Mouse (Mus musculus): ENCODE measurements around the gene Cdh22.
A peak's percentile ranks its signal among the peaks of the same experiment; 100 is the strongest.

The Cdh22 gene

DNA sequence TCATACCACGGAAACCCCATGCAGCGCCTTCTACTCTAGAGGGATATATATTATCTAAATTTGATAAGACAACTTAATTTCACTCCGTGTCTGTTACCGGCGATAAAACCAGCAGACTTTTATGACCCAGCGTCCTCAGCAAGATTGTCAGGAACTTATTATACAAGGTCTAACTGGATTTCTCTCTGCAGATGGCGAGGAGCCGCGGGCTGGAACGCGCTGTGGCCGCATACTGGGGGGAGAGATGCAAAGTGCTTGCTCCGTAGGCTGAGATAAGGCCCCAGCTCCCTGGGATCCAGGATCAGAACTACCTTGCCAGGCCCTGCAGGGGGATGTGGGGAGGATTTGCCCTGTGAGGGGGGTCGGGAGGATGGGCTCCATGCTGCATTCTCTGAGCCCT, 145.2 kb downstream of the Cdh22 start:
- DNase-seq (ENCODE audit: low spot score in 2 of 2): no peak

DNA sequence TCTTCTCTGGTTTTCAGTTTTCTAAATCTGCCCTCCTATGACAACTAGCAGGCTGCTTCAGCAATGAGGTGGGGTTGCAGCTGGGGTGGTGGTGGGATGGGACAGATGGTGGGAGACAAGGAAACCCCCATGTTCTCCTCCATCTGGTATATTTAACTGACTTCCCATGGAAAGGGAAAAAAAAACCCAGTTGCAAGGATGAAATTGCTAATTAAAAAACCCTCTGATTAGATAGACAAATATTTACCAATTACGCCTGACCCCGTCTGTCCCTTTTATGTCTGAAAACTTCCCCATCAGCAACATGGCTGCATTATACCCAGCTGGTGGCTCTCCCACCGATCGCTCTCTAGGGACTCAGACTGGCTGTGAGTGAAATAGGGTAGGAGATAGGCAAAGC, 148.0 kb downstream of the Cdh22 start:
- no peak for DNase-seq (ENCODE audit: low spot score in 2 of 2)

DNA sequence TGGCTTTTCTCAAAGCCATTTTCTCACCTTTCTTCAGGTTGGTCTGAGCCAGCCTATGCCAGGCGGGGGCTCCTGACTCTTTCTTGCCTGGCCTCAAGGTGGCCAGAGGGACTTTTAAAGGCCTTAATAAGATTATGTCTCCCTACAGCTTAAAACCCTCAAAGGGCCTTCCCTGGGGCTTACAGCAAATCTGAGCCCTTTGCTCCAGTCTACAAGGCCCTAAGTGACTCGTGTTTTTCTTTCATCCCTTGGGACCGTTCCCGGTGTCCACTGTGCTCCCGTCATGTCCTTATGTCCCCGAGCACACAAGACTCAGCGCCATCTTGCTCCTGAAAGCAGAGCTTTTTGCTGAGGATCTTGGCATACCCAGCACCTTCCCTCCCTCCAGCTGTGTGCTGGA, 153.4 kb downstream of the Cdh22 start:
- DNase-seq (ENCODE audit: low spot score in 2 of 2): no peak

DNA sequence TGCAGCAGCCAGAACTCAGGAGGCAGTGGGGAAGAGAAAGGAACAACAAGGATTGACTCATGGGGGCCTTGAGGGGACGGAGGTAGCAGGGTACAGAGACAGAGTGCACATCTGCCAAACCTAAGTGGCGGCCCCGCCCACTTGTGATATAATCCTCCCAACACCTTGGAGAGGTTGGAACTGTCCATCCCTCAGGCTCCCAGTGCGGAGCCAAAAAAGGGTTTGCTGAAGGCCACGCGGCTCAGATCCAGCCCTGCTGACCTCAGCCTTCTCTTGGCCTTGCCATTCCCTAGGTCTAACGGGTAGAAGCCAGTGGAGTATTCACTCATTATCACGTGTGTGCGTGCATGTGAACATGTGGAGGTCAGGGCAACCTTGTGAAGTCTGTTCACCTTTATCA, 154.0 kb downstream of the Cdh22 start:
- no peak for DNase-seq (ENCODE audit: low spot score in 2 of 2)

DNA sequence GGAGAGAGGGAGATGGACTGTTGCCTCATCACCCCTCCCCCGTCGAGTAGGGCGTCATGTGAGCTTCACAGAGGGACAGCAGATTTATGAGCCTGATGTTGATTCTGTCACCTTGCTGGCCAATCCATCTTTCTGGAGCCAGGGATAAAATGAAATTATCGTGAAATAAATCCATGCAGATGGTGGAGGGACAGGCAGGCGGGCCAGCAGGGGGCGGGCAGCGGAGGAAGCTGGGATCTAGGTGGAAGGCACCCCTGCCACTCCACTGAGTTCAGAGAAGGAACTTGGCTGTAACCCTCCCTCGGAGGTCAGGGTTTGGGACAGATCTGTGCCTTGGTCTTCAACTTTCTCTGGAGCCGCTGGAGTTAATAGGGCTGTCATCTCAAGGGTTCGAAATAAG, 156.0 kb downstream of the Cdh22 start:
- no peak for DNase-seq (ENCODE audit: low spot score in 2 of 2)

DNA sequence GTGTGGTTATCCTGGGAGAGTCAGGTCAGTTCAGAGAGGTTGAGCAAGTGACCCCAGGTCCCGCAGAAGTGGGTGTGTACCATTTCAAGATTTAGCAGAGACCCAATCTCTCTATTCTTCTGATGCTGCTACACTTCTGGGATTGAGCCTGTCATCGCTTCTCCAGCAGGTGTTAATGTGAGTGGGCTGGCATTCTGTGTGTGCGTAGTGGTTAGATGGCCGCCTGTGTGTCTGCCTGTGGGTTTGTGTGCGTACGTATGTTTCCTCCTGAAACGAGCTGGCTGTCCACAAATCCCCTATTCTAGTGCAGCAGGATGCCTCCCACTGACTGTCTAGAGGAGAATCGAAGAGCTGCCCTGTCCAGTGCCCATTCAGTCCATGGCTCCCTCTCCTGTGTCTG, 156.6 kb downstream of the Cdh22 start:
- no peak for DNase-seq (ENCODE audit: low spot score in 2 of 2)

DNA sequence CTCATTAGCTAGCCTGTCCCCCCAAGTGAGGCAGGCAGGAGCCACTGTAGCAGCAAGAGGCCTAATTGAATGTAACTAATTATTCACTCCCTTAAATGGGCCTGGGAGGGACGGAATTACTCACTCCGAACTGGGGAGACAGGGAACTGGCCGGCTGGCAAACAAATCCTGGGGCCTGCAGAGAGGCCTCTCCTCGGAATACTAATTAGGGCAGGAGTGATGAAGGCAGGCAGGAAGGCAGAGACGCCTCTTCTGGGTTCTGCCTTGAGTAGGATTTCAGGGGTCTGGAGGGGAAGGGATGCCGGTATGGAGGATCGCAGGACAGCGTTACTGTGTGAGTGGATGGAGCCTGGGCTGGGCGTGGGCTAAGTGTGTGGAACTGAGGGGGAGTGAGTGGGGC, 157.6 kb downstream of the Cdh22 start:
- DNase-seq (ENCODE audit: low spot score in 2 of 2): no peak

DNA sequence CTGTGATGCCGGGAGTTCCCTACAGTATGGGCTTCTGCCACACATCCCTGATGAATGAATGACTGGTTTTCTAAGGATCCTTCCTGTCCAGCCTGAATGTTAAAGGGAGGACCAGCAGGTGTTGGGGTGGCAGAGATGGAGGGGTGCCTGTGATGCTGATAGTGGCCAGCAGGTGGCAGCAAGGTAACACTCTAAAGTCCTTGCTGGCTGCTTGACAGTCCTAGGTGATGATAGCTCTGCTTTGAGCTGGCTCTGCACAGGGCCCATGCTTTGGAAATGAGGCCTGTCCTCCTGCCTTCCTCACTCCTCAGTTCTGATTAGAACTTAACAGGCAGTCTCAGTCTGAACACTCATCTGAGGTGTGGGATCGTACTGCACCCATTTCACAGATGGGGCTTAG, 159.7 kb downstream of the Cdh22 start:
- peak; percentile 84 to 88 for DNase-seq (ENCODE audit: low spot score in 2 of 2)

DNA sequence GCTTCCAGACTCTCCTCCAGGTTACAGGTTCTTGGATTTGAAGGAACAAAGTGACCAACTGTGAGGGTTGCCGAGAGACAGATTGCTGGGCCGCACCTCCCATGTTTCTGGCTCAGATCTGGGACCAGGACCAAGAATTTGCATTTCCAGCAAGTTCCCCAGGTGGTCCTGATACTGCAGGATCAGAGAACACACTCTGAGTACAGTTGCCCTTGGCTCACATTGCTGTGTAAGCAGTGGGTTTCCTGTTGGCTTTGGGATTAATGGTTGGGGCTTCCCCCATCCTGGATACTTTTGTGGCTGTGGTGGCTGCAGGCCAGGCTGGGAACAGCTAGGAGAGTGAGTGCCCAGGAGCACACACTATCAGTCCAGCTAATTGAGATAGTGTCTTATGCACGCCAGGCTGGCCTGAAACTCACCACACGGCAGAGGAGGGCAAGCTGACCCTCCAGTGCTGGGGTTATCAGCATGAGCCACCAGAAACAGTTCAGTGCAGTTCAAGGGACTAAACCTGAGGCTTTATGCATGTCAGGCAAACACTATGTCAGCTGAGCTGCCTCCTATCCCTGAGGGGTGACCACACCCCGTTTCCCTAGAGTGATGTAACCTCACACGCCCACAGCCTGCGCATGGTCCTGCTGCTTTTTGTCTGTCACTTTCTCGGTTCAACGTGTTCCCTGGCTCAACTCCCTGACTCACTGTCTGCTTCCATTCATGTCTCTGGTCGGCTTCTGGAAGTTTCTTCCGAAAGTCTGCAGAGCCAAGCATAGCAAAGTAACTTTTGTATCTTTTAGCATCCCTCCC, 160.4 kb downstream of the Cdh22 start:
- no peak for DNase-seq (ENCODE audit: low spot score in 2 of 2)

DNA sequence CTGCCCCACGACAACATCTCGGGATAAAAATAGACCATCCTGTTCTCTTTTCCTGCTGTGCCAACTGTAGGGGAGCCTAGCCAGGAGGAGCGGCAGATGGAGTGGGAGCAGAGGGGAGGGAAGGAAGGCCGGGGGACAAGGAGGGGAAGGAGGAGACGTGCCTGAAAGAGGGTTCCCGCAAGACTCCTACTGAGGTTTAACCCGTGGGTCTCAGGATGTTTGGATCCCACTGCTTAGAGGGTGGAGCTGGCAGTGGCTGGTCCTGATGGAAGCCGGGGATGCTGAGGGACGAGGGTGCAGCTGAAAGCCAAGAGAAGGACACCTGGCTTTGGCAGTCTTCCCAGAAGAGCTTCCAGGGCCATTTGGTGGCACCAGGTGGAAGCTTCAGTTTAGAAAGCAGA, 161.3 kb downstream of the Cdh22 start:
- no peak for DNase-seq (ENCODE audit: low spot score in 2 of 2)

DNA sequence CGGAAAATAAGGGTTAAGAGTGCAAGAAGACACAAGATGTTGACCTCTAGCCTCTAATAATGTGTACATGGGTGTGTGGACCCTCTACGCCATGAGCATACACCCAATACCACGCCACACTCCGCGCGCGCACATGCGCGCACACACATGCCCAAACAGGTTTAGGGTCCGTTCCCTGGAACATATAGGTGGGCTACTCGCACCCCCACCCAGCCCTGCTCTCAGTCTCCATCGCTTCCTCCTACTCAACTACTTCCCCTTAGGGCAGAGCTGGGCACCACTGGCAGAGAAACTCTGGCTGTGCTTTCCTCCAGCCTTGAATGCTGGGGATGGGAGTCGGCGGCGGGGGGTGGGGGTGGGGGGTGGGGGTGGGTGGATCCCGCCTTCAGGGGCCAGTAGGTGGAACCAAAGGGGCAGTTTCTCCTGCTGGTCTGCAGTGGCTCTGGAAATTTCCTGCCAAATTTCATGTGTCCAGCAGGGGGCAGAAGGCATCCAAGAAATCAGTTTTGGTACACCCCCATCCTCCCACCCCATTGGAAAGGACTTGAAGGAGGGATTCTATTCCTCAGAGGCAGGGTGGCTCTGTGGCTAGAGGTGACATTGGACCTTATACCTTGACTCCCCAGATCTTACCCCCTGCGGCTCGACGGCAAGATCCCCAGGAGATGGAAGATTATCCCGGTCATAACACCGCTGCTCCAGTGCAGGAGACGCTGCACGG, 164.4 kb downstream of the Cdh22 start:
- DNase-seq (ENCODE audit: low spot score in 2 of 2): peak; percentile 53 to 65

DNA sequence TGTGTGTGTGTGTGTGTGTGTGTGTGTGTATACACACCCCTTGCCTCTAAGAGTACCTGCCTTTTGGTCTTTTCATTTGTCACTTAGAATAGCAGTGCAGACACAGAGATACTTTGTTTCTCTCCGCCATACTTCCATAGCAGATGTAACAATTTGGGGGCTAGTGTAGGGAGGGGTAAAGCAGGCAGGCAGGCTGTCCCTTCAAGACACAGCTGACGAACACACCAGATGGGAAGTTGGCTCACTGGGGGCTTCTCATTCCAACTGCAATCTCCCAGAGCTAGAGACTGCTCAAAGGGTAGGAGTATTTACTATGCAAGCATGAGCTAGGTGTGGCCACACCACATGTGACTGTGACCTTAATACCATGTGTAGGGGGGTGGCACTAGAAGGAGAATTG, 165.8 kb downstream of the Cdh22 start:
- no peak for DNase-seq (ENCODE audit: low spot score in 2 of 2)

DNA sequence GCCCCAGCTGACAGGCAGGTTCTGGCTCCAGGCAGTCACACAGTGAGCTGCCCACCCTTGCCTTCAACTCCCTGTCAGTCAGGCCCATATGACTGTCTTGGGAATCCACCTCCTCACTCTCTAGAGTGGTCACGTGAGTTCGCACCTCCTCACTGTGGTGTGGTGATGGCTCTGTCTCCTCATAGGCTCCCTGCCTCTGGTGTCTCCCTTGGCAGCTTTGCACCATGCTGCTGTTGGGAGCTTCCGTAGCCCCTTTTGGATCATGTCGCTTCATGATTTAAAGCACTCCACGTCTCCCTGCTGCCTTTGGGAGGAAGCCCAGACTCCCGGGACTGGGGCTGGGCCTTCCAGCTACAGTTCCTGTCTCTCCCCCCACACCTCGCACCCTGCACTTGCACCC, 170.2 kb downstream of the Cdh22 start:
- DNase-seq (ENCODE audit: low spot score in 2 of 2): peak in 1 of 2 experiments; percentile 37

DNA sequence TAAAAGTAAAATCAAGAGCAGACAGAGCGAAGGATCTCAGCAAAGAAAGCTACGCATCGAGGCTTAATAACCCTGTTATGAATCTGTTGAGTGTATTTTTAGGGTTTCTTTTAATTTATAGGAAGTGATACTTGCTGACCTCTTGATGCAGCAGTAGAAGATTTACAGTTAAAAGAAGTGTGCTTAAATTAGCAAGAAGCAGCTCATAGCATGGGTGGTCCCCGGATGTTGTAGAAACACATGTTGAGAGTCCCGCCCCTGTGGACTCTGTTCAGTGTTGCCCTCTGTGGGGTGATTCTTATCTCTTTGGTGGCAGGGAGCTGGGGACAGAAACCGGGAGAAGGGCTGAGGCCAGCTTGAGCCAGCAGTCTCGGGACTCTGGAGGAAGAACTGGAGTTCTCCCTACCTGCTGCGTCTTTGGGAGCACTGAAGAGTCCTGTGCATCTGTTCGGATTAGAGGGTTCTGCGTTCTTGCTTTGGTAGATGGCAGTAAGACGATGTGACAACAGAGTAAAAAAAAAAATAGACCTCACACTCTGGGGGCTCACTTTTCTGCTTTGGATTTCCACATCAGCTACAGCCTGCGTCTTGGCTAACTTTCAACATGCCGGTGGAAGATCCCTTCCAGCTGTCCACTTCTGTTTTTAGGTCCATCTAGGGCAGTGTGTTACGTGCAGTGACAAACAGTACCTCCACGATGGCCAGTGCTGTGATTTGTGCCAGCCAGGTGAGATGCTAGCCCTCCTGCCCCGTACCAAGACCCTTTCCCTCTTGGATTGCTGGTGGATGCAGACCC, 172.8 kb downstream of the Cdh22 start:
- DNase-seq (ENCODE audit: low spot score in 2 of 2): no peak

All from frontal cortex, postnatal 25 days (tissue).